8 mouse cellular contexts compared by ENCODE assay signal in genomic region chrX:99326167-99326566, GRCm38 (mm10).
DNase-seq lines count a peak whose midpoint lies in the region; ATAC-seq and TF ChIP-seq lines count a peak whose summit lies in the region.

No protein-coding gene starts in this region.

- H3K4me1 ChIP-seq in kidney, adult 2 months (ENCODE audit: control insufficient read depth, insufficient read depth, low read length): 0 out of 2 replicates have a peak, but pooled peaks cover 5% of the 10 kb centered on the region
- no peaks in the 10 kb centered on the region for H3K4me1 ChIP-seq in midbrain, embryonic 16.5 days (ENCODE audit: control insufficient read depth, insufficient read depth, low read length)

- H3K9me3 ChIP-seq in midbrain, embryonic 16.5 days (replicated peaks; ENCODE audit: control insufficient read depth, low read length, poor library complexity, severe bottlenecking): no peaks in the 10 kb centered on the region

- H3K27ac ChIP-seq in kidney, adult 2 months (ENCODE audit: insufficient read depth, low read depth, low read length): peak overlapping the region; percentile 32; the same call in 1 of the 2 replicates
- no peak overlapping the region for H3K27ac ChIP-seq in midbrain, embryonic 16.5 days (ENCODE audit: low read length)

- no peak for TF ChIP-seq POLR2A in kidney, adult 2 months (IDR thresholded peaks at IDR 0.05; ENCODE audit: low read depth, low read length)

- peak; percentile 52; the same call in 1 of the 2 replicates for ATAC-seq in midbrain, embryonic 16.5 days

- H3K4me3 ChIP-seq in kidney, adult 2 months (ENCODE audit: insufficient read depth, low read depth, low read length): no peak overlapping the region
- no peak overlapping the region for H3K4me3 ChIP-seq in midbrain, embryonic 16.5 days (ENCODE audit: low read depth, low read length)

- WGBS in kidney, adult 2 months: 18% methylated on average over 7 of the region's 7 CpGs
- 33% methylated on average over 7 of the region's 7 CpGs for WGBS in midbrain, embryonic 16.5 days

- no peaks in the 10 kb centered on the region for H3K27me3 ChIP-seq in kidney, adult 2 months (replicated peaks; ENCODE audit: control insufficient read depth, insufficient read depth, low read length)
- no peaks in the 10 kb centered on the region for H3K27me3 ChIP-seq in midbrain, embryonic 16.5 days (ENCODE audit: control insufficient read depth, insufficient read depth, low read depth, low read length)

- peak; percentile 74 for DNase-seq in Muller cell, postnatal 12 days (ENCODE audit: inconsistent ontology term)
- DNase-seq in adrenal gland, adult 2 months: peak; percentile 75
- peak; percentile 23 for DNase-seq in gastrocnemius, postnatal 10 days
- peak; percentile 64 for DNase-seq in kidney, adult 2 months
- DNase-seq in thymus, postnatal 36 days: no peak
- DNase-seq in cerebellum, adult 11-12 months: no peak
- no peak for DNase-seq in layer of hippocampus, postnatal 10 days (ENCODE audit: low spot score in 2 of 2)

- no peak overlapping the region for H3K9ac ChIP-seq in midbrain, embryonic 16.5 days (ENCODE audit: low read depth, low read length)

- H3K4me2 ChIP-seq in midbrain, embryonic 16.5 days (ENCODE audit: low read length): no peak overlapping the region

- no peak for TF ChIP-seq CTCF in kidney, adult 2 months (conservative IDR thresholded peaks at IDR 0.05; ENCODE audit: insufficient read depth, insufficient read length, low read depth, low read length)

- H3K36me3 ChIP-seq in kidney, adult 2 months (ENCODE audit: control insufficient read depth, insufficient read depth, low read length): no peaks in the 10 kb centered on the region
- no peaks in the 10 kb centered on the region for H3K36me3 ChIP-seq in midbrain, embryonic 16.5 days (ENCODE audit: control insufficient read depth, insufficient read depth, low read length)

Comparison
In these comparisons a context has a peak if more than half of its experiments do, and no peak if none do; other contexts are left out.
1. DNase-seq: peak in Muller cell, postnatal 12 days (single experiment), adrenal gland, adult 2 months (single experiment), gastrocnemius, postnatal 10 days (single experiment) and kidney, adult 2 months (single experiment); none in thymus, postnatal 36 days (0 of 2), cerebellum, adult 11-12 months (single experiment) and layer of hippocampus, postnatal 10 days (0 of 2).